Mouse (Mus musculus) splenic B cell, adult 2 months (primary cell): ENCODE measurements around the gene 2810021J22Rik.

Experiments
- DNase-seq: peaks from one replicate; pipeline ENCODE4 v3.0.0-alpha.2; 2011; ENCODE audit warnings: low read depth, low spot score
- H3K27me3 ChIP-seq: 2 replicates; pipeline ENCODE4 v1.6.1; 2012; ENCODE audit warnings: mild to moderate bottlenecking, low read length, moderate library complexity, mixed read lengths; ENCODE audit not compliant: control insufficient read depth, poor library complexity, insufficient read depth, severe bottlenecking
- H3K36me3 ChIP-seq: 2 replicates; pipeline ENCODE4 v1.6.1; 2012; ENCODE audit warnings: mild to moderate bottlenecking, low read length, moderate library complexity, mixed read lengths; ENCODE audit not compliant: control insufficient read depth, poor library complexity, insufficient read depth, severe bottlenecking

Gene 2810021J22Rik

GRCm38 (mm10) chr11:58929055-58929454 lies 62.0 kb downstream of the 2810021J22Rik start:
- no peaks in the 10 kb centered on the region for H3K27me3 ChIP-seq
- no peak for DNase-seq
- H3K36me3 ChIP-seq, result peaks cover 3% of the 10 kb centered on the region; the same call in 1 of the 2 replicates

GRCm38 (mm10) chr11:58929641-58930040 lies 62.6 kb downstream of the 2810021J22Rik start:
- H3K36me3 ChIP-seq, result peaks cover 4% of the 10 kb centered on the region; the same call in 1 of the 2 replicates
- DNase-seq, result no peak
- H3K27me3 ChIP-seq, result no peaks in the 10 kb centered on the region

- DNase-seq, result no peak
- peaks cover 4% of the 10 kb centered on the region; the same call in 1 of the 2 replicates for H3K36me3 ChIP-seq
- H3K27me3 ChIP-seq, result no peaks in the 10 kb centered on the region
These were observed 63.2 kb downstream of the 2810021J22Rik start for GRCm38 (mm10) chr11:58930254-58930653.

GRCm38 (mm10) chr11:58931576-58931975 lies 64.6 kb downstream of the 2810021J22Rik start:
- H3K27me3 ChIP-seq, result no peaks in the 10 kb centered on the region
- DNase-seq, result peak; percentile 58
- peaks cover 4% of the 10 kb centered on the region; the same call in 1 of the 2 replicates for H3K36me3 ChIP-seq
